Comparison of ENCODE assay signal across 25 mouse cellular contexts in the genomic region with DNA sequence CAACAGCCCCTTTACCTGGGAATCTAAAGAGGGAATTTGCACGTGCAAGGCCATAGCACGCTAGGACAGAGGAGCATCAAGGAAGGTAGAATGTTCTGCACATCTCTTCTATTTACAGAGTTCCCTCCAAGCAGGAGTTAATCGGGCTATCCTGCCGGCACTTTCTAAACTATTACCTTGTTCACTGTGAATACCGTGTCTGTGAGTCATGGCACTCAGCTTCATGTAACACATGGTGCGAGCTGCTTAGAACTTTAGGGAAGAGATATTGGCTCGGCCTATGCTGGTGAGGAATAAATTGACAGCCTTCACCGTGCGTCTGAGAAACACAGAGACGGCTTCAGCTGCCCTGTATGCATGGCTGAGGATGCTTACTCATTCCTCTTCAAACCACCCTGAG.
A peak's percentile ranks its signal among the peaks of the same experiment; 100 is the strongest.
DNase-seq lines count a peak whose midpoint lies in the region; ATAC-seq and TF ChIP-seq lines count a peak whose summit lies in the region.
"Had no signal": no experiment of that assay in that cellular context is flagged by ENCODE, and none has a peak within 500 bp of the region (broad histone marks: within the 10 kb centered on the region; RNA-seq: fewer than 3 reads in every experiment).

No protein-coding gene starts in this region.

- H3K9me3 ChIP-seq in forebrain, postnatal 0 days (ENCODE audit: low read length) = no peaks in the 10 kb centered on the region
- H3K9me3 ChIP-seq in forebrain, embryonic 11.5 days (ENCODE audit: control insufficient read depth, low read length) = no peaks in the 10 kb centered on the region
- H3K9me3 ChIP-seq in heart, embryonic 14.5 days (ENCODE audit: control insufficient read depth, low read length) = no peaks in the 10 kb centered on the region
- H3K9me3 ChIP-seq in lung, embryonic 16.5 days (ENCODE audit: control insufficient read depth, low read length) = no peaks in the 10 kb centered on the region
- no peaks in the 10 kb centered on the region for H3K9me3 ChIP-seq in stomach, postnatal 0 days (ENCODE audit: control insufficient read depth, low read length)
- H3K9me3 ChIP-seq: forebrain, embryonic 15.5 days; limb, embryonic 13.5 days; lung, embryonic 15.5 days; midbrain, embryonic 10.5 days; midbrain, embryonic 15.5 days had no signal

- DNase-seq in forebrain, postnatal 0 days = no peak
- no peak for DNase-seq in forebrain, embryonic 11.5 days (ENCODE audit: low spot score)
- no peak for DNase-seq in heart, adult 9 months (ENCODE audit: low spot score in 2 of 2)
- DNase-seq in lung, postnatal 14 days = no peak
- no peak for DNase-seq in stomach, postnatal 0 days (ENCODE audit: low spot score)
- DNase-seq: adrenal gland, postnatal 10 days; cerebellum, adult 9-10 months; cerebellum, postnatal 36 days; kidney, adult 8-10 months; kidney, postnatal 4 days; right cerebral cortex, adult 18-20 months; spleen, adult 18-20 months; thymus, adult 2 months; thymus, postnatal 4 days had no signal

- peaks cover 5% of the 10 kb centered on the region; the same call in 1 of the 2 replicates for H3K4me1 ChIP-seq in forebrain, postnatal 0 days (ENCODE audit: insufficient read depth)
- peaks cover 2% of the 10 kb centered on the region; the same call in 1 of the 2 replicates for H3K4me1 ChIP-seq in forebrain, embryonic 11.5 days (replicated peaks; ENCODE audit: control insufficient read depth, insufficient read depth, low read length)
- peaks cover 23 to 41% of the 10 kb centered on the region in 2 experiments for H3K4me1 ChIP-seq in heart, embryonic 14.5 days (ENCODE audit: control insufficient read depth in 2 of 2, insufficient read depth in 2 of 2, low read length in 2 of 2)
- peaks cover 28% of the 10 kb centered on the region for H3K4me1 ChIP-seq in lung, embryonic 16.5 days (replicated peaks; ENCODE audit: control insufficient read depth, insufficient read depth, low read length)
- no peaks in the 10 kb centered on the region for H3K4me1 ChIP-seq in stomach, postnatal 0 days (replicated peaks; ENCODE audit: control insufficient read depth, insufficient read depth)

- no peak for TF ChIP-seq EP300 in stomach, postnatal 0 days (optimal IDR thresholded peaks at IDR 0.05)

- no peak overlapping the region for H3K9ac ChIP-seq in forebrain, postnatal 0 days
- H3K9ac ChIP-seq in forebrain, embryonic 11.5 days (ENCODE audit: low read length) = no peak overlapping the region
- peak overlapping the region; percentile 23; the same call in 1 of the 2 replicates for H3K9ac ChIP-seq in heart, embryonic 14.5 days (ENCODE audit: low read length)
- H3K9ac ChIP-seq in lung, embryonic 16.5 days (ENCODE audit: low read length) = no peak overlapping the region
- H3K9ac ChIP-seq in stomach, postnatal 0 days (ENCODE audit: low read length) = no peak overlapping the region
- H3K9ac ChIP-seq: forebrain, embryonic 15.5 days; hindbrain, embryonic 14.5 days; limb, embryonic 13.5 days; lung, embryonic 15.5 days; midbrain, embryonic 15.5 days had no signal

- H3K27ac ChIP-seq in forebrain, postnatal 0 days (ENCODE audit: low read depth, low read length) = no peak overlapping the region
- no peak overlapping the region for H3K27ac ChIP-seq in forebrain, embryonic 11.5 days (ENCODE audit: low read depth, low read length)
- peak overlapping the region; percentile 73 to 84 for H3K27ac ChIP-seq in heart, embryonic 14.5 days (replicated peaks in 1 of 2; ENCODE audit: control insufficient read depth in 1 of 2, insufficient read depth in 1 of 2, low read depth in 2 of 2, low read length in 2 of 2)
- H3K27ac ChIP-seq in lung, embryonic 16.5 days (ENCODE audit: low read length) = peak overlapping the region; percentile 58; the same call in 1 of the 2 replicates
- no peak overlapping the region for H3K27ac ChIP-seq in stomach, postnatal 0 days (replicated peaks)
- H3K27ac ChIP-seq: forebrain, embryonic 15.5 days; hindbrain, embryonic 14.5 days; kidney, postnatal 0 days; limb, embryonic 13.5 days; midbrain, embryonic 10.5 days; midbrain, embryonic 15.5 days had no signal

- H3K36me3 ChIP-seq in forebrain, postnatal 0 days (ENCODE audit: insufficient read depth) = no peaks in the 10 kb centered on the region
- no peaks in the 10 kb centered on the region for H3K36me3 ChIP-seq in forebrain, embryonic 11.5 days (ENCODE audit: control insufficient read depth, insufficient read depth, low read length)
- H3K36me3 ChIP-seq in heart, embryonic 14.5 days (ENCODE audit: control insufficient read depth, insufficient read depth, low read length) = no peaks in the 10 kb centered on the region
- no peaks in the 10 kb centered on the region for H3K36me3 ChIP-seq in lung, embryonic 16.5 days (ENCODE audit: control insufficient read depth, insufficient read depth, low read length)
- H3K36me3 ChIP-seq in stomach, postnatal 0 days (ENCODE audit: control insufficient read depth, insufficient read depth, low read length) = no peaks in the 10 kb centered on the region
- H3K36me3 ChIP-seq: forebrain, embryonic 15.5 days; limb, embryonic 13.5 days; lung, embryonic 15.5 days; midbrain, embryonic 15.5 days had no signal

- 67% methylated on average over 10 of the region's 10 CpGs for WGBS in forebrain, postnatal 0 days
- 92% methylated on average over 10 of the region's 10 CpGs for WGBS in forebrain, embryonic 11.5 days
- 28% methylated on average over 10 of the region's 10 CpGs for WGBS in heart, embryonic 14.5 days
- 51% methylated on average over 10 of the region's 10 CpGs for WGBS in lung, embryonic 16.5 days
- 47% methylated on average over 10 of the region's 10 CpGs for WGBS in stomach, postnatal 0 days

- no peak overlapping the region for H3K4me3 ChIP-seq in forebrain, postnatal 0 days (ENCODE audit: low read depth, low read length)
- no peak overlapping the region for H3K4me3 ChIP-seq in forebrain, embryonic 11.5 days (ENCODE audit: low read depth, low read length)
- no peak overlapping the region for H3K4me3 ChIP-seq in heart, embryonic 14.5 days (ENCODE audit: control insufficient read depth in 1 of 2, insufficient read depth in 1 of 2, low read depth in 1 of 2, low read length in 2 of 2)
- H3K4me3 ChIP-seq in lung, embryonic 16.5 days (ENCODE audit: low read length) = no peak overlapping the region
- no peak overlapping the region for H3K4me3 ChIP-seq in stomach, postnatal 0 days (ENCODE audit: low read depth, low read length)
- H3K4me3 ChIP-seq: forebrain, embryonic 15.5 days; limb, embryonic 13.5 days; lung, embryonic 15.5 days; midbrain, embryonic 10.5 days; midbrain, embryonic 15.5 days had no signal

- H3K4me2 ChIP-seq in forebrain, postnatal 0 days (ENCODE audit: low read depth) = no peak overlapping the region
- H3K4me2 ChIP-seq in forebrain, embryonic 11.5 days (ENCODE audit: low read depth, low read length, severe bottlenecking) = no peak overlapping the region
- H3K4me2 ChIP-seq in heart, embryonic 14.5 days (ENCODE audit: low read length) = peak overlapping the region; percentile 26; the same call in 1 of the 2 replicates
- H3K4me2 ChIP-seq in lung, embryonic 16.5 days (ENCODE audit: low read depth, low read length) = no peak overlapping the region
- no peak overlapping the region for H3K4me2 ChIP-seq in stomach, postnatal 0 days (replicated peaks; ENCODE audit: low read depth)
- H3K4me2 ChIP-seq: forebrain, embryonic 15.5 days; hindbrain, embryonic 14.5 days; lung, embryonic 15.5 days; midbrain, embryonic 15.5 days had no signal

- peak; percentile 16; the same call in 1 of the 2 replicates for ATAC-seq in forebrain, postnatal 0 days
- ATAC-seq in forebrain, embryonic 11.5 days (replicated peaks; ENCODE audit: low FRiP score) = no peak
- no peak for ATAC-seq in heart, embryonic 14.5 days (ENCODE audit: insufficient number of reproducible peaks, insufficient read depth, low FRiP score, low read depth)
- 0 out of 2 replicates have a peak, but pooled peaks have one; percentile 26 for ATAC-seq in lung, embryonic 16.5 days (ENCODE audit: low read depth)
- ATAC-seq in stomach, postnatal 0 days (ENCODE audit: low FRiP score, low TSS enrichment) = peak; percentile 64
- ATAC-seq: inflammation-experienced regulatory T-cells, adult 6 months; midbrain, embryonic 15.5 days; Patski had no signal

- no peak for TF ChIP-seq CTCF in forebrain, postnatal 0 days (IDR thresholded peaks at IDR 0.05; ENCODE audit: low read depth)
- TF ChIP-seq CTCF in stomach, postnatal 0 days (IDR thresholded peaks at IDR 0.05; ENCODE audit: low read depth) = no peak

- no peaks in the 10 kb centered on the region for H3K27me3 ChIP-seq in forebrain, postnatal 0 days (ENCODE audit: insufficient read depth, low read length)
- H3K27me3 ChIP-seq in forebrain, embryonic 11.5 days (ENCODE audit: control insufficient read depth, insufficient read depth, low read length) = no peaks in the 10 kb centered on the region
- no peaks in the 10 kb centered on the region for H3K27me3 ChIP-seq in heart, embryonic 14.5 days (ENCODE audit: control insufficient read depth, insufficient read depth, low read length)
- no peaks in the 10 kb centered on the region for H3K27me3 ChIP-seq in lung, embryonic 16.5 days (ENCODE audit: control insufficient read depth, insufficient read depth, low read depth, low read length)
- H3K27me3 ChIP-seq in stomach, postnatal 0 days (ENCODE audit: control insufficient read depth, insufficient read depth, low read length) = no peaks in the 10 kb centered on the region
- H3K27me3 ChIP-seq: forebrain, embryonic 15.5 days; limb, embryonic 13.5 days; lung, embryonic 15.5 days; midbrain, embryonic 15.5 days; Patski had no signal

Comparison
In these comparisons a context has a peak if more than half of its experiments do, and no peak if none do; other contexts are left out.
1. ATAC-seq: peak in forebrain, postnatal 0 days (single experiment), lung, embryonic 16.5 days (single experiment) and stomach, postnatal 0 days (single experiment); none in forebrain, embryonic 11.5 days (single experiment) and heart, embryonic 14.5 days (single experiment).
2. H3K27ac ChIP-seq: peak in heart, embryonic 14.5 days (2 of 2) and lung, embryonic 16.5 days (single experiment); none in forebrain, postnatal 0 days (single experiment), forebrain, embryonic 11.5 days (single experiment) and stomach, postnatal 0 days (single experiment).